Mouse (Mus musculus): Measurements from ENCODE around the gene Atp6v0b. TPM values are rescaled to one million over a fixed set of nuclear protein-coding genes. Genes with fewer than 3 reads are reported as not detected.

Gene Atp6v0b
- polyA plus RNA-seq, 1 experiment, result 102 TPM

- H3K9me3 ChIP-seq (replicated peaks; ENCODE audit: control insufficient read depth, insufficient read depth, low read length, poor library complexity, severe bottlenecking), result no peaks in the 10 kb centered on the region
- H3K27ac ChIP-seq (ENCODE audit: insufficient read depth, low read length), result no peak overlapping the region
- peak overlapping the region; percentile 77 for H3K9ac ChIP-seq (ENCODE audit: low read depth, poor library complexity, severe bottlenecking)
- H3K4me3 ChIP-seq (ENCODE audit: low read depth, low read length), result peak overlapping the region; percentile 74
- peaks cover 2% of the 10 kb centered on the region for H3K4me1 ChIP-seq (ENCODE audit: control insufficient read depth, insufficient read depth, low read length)
- TF ChIP-seq EP300 (IDR thresholded peaks at IDR 0.05; ENCODE audit: insufficient read depth, low read depth, low read length) (no peak), POLR2A (IDR thresholded peaks at IDR 0.05; ENCODE audit: insufficient read depth, low read length) (no peak), CTCF (IDR thresholded peaks at IDR 0.05; ENCODE audit: low read depth, low read length) (no peak)
- H3K27me3 ChIP-seq (ENCODE audit: control insufficient read depth, insufficient read depth, low read length, poor library complexity, severe bottlenecking), result no peaks in the 10 kb centered on the region
- peaks cover 23% of the 10 kb centered on the region for H3K36me3 ChIP-seq (ENCODE audit: control insufficient read depth, insufficient read depth, low read length, poor library complexity, severe bottlenecking)
Observed at GRCm38 (mm10) chr4:117886644-117887043, 489 bp downstream of the Atp6v0b start.

GRCm38 (mm10) chr4:117885994-117886393 lies 1.1 kb downstream of the Atp6v0b start:
- TF ChIP-seq POLR2A (IDR thresholded peaks at IDR 0.05; ENCODE audit: insufficient read depth, low read length) (no peak), EP300 (IDR thresholded peaks at IDR 0.05; ENCODE audit: insufficient read depth, low read depth, low read length) (no peak), CTCF (IDR thresholded peaks at IDR 0.05; ENCODE audit: low read depth, low read length) (no peak)
- no peaks in the 10 kb centered on the region for H3K9me3 ChIP-seq (replicated peaks; ENCODE audit: control insufficient read depth, insufficient read depth, low read length, poor library complexity, severe bottlenecking)
- no peak overlapping the region for H3K27ac ChIP-seq (ENCODE audit: insufficient read depth, low read length)
- H3K4me3 ChIP-seq (ENCODE audit: low read depth, low read length), result peak overlapping the region; percentile 74
- no peaks in the 10 kb centered on the region for H3K27me3 ChIP-seq (ENCODE audit: control insufficient read depth, insufficient read depth, low read length, poor library complexity, severe bottlenecking)
- H3K4me1 ChIP-seq (ENCODE audit: control insufficient read depth, insufficient read depth, low read length), result peaks cover under 1% of the 10 kb centered on the region
- H3K36me3 ChIP-seq (ENCODE audit: control insufficient read depth, insufficient read depth, low read length, poor library complexity, severe bottlenecking), result peaks cover 23% of the 10 kb centered on the region
- H3K9ac ChIP-seq (ENCODE audit: low read depth, poor library complexity, severe bottlenecking), result 0 out of 2 replicates have a peak overlapping the region, but pooled peaks have one; percentile 77

- peaks cover 20% of the 10 kb centered on the region for H3K36me3 ChIP-seq (ENCODE audit: control insufficient read depth, insufficient read depth, low read length, poor library complexity, severe bottlenecking)
- no peak overlapping the region for H3K9ac ChIP-seq (ENCODE audit: low read depth, poor library complexity, severe bottlenecking)
- H3K27ac ChIP-seq (ENCODE audit: insufficient read depth, low read length), result no peak overlapping the region
- TF ChIP-seq EP300 (IDR thresholded peaks at IDR 0.05; ENCODE audit: insufficient read depth, low read depth, low read length), result no peak
- H3K4me3 ChIP-seq (ENCODE audit: low read depth, low read length), result no peak overlapping the region
- H3K27me3 ChIP-seq (ENCODE audit: control insufficient read depth, insufficient read depth, low read length, poor library complexity, severe bottlenecking), result no peaks in the 10 kb centered on the region
- no peaks in the 10 kb centered on the region for H3K9me3 ChIP-seq (replicated peaks; ENCODE audit: control insufficient read depth, insufficient read depth, low read length, poor library complexity, severe bottlenecking)
- H3K4me1 ChIP-seq (ENCODE audit: control insufficient read depth, insufficient read depth, low read length), result no peaks in the 10 kb centered on the region
Observed at GRCm38 (mm10) chr4:117885093-117885492, 2.0 kb downstream of the Atp6v0b start.

GRCm38 (mm10) chr4:117884146-117884545 lies 3.0 kb downstream of the Atp6v0b start:
- Histone ChIP-seq H3K4me3 (ENCODE audit: low read depth, low read length) (no peak overlapping the region), H3K9ac (ENCODE audit: low read depth, poor library complexity, severe bottlenecking) (no peak overlapping the region)

DNA sequence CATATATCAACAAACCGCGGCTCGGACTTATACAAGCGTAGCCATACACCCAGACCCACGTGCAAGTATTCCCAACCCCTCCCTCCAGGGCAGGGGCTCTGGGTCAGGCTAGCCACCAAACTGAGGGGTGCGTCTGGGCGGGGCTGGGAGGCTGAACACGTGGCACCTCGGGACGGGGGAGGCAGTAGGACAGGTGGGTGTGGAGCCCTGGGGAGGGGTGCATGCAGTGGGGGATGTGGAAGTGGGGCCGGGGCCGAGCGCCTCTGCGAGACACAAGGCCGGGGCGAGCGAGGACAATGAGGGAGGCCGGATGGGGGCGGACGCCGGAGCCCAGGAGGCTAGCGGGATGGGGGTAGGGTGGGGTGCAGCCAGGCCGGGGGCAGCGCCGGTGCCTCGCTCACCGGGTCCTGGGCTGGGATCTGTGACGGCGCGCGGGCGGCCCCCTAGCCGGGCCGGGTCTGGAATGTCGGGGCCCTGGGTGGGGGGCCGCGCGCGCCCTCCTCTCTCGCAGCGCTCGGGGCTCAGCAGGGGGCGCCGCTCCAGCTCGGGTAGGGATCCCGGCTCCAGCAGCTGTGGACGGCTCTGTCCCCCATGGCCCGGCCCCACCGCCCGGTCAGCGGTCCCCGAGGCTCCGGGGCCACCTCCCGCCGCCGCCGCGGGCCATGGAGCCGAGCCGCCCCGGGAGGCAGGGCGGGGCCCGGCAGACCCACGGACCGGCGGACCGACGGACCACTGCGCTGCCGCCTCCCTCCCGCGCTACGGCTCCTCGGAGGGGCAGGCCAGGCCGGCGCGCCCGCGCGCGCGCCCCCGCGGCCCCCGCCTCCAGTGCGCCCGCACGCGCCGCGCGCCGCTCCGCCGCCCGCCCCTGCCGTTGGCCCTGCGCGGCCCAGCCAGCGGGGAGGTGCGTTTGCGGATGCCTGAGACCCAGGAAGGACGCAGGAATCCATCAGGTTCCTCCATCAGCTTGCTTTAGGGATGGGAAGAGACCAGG lies 4.1 kb downstream of the Atp6v0b start, which contains the start of gene B4galt2:
B4galt2 (minus strand) TSS at position 787 of the 991 bp plus-strand sequence.
- Histone ChIP-seq H3K9me3 (replicated peaks; ENCODE audit: control insufficient read depth, insufficient read depth, low read length, poor library complexity, severe bottlenecking) (no peaks in the 10 kb centered on the region), H3K4me3 (ENCODE audit: low read depth, low read length) (peak within 1 kb of the TSS; percentile 60), H3K27ac (ENCODE audit: insufficient read depth, low read length) (no peak within 1 kb of the TSS), H3K36me3 (ENCODE audit: control insufficient read depth, insufficient read depth, low read length, poor library complexity, severe bottlenecking) (peaks cover 15% of the 10 kb centered on the region), H3K9ac (ENCODE audit: low read depth, poor library complexity, severe bottlenecking) (peak within 1 kb of the TSS; percentile 84), H3K4me1 (ENCODE audit: control insufficient read depth, insufficient read depth, low read length) (no peaks in the 10 kb centered on the region), H3K27me3 (ENCODE audit: control insufficient read depth, insufficient read depth, low read length, poor library complexity, severe bottlenecking) (no peaks in the 10 kb centered on the region)
- TF ChIP-seq EP300 (IDR thresholded peaks at IDR 0.05; ENCODE audit: insufficient read depth, low read depth, low read length), result no peak
- TF ChIP-seq CTCF (IDR thresholded peaks at IDR 0.05; ENCODE audit: low read depth, low read length), result no peak
- no peak for TF ChIP-seq POLR2A (IDR thresholded peaks at IDR 0.05; ENCODE audit: insufficient read depth, low read length)

More at GRCm38 (mm10) chr4:117884146-117884545, 3.0 kb downstream of the Atp6v0b start:
- Histone ChIP-seq H3K4me1 (ENCODE audit: control insufficient read depth, insufficient read depth, low read length) (no peaks in the 10 kb centered on the region), H3K27me3 (ENCODE audit: control insufficient read depth, insufficient read depth, low read length, poor library complexity, severe bottlenecking) (no peaks in the 10 kb centered on the region), H3K27ac (ENCODE audit: insufficient read depth, low read length) (no peak overlapping the region), H3K9me3 (replicated peaks; ENCODE audit: control insufficient read depth, insufficient read depth, low read length, poor library complexity, severe bottlenecking) (no peaks in the 10 kb centered on the region), H3K36me3 (ENCODE audit: control insufficient read depth, insufficient read depth, low read length, poor library complexity, severe bottlenecking) (peaks cover 15% of the 10 kb centered on the region)
- TF ChIP-seq POLR2A (IDR thresholded peaks at IDR 0.05; ENCODE audit: insufficient read depth, low read length), result no peak
- no peak for TF ChIP-seq CTCF (IDR thresholded peaks at IDR 0.05; ENCODE audit: low read depth, low read length)
- TF ChIP-seq EP300 (IDR thresholded peaks at IDR 0.05; ENCODE audit: insufficient read depth, low read depth, low read length), result no peak

DNA sequence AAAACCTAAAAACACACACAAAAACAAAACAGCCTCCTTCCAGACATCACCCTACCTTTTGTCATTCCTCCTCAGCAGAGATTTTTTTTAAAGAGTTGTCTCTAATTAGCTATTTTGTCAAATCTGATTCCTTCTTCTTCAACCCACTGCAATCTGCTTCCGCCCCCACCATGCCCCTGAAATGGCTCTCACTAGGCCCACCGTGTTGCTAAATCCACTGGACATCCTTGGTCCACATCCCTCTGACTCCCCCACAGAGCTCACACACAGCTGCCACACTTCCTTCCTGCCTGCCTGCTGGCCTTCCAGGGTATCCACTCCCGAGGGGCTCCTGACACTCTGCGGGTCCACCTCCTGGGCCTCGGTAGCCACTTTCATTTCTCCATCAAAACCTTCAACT lies 8.4 kb downstream of the Atp6v0b start:
- TF ChIP-seq CTCF (IDR thresholded peaks at IDR 0.05; ENCODE audit: low read depth, low read length) (no peak), POLR2A (IDR thresholded peaks at IDR 0.05; ENCODE audit: insufficient read depth, low read length) (no peak), EP300 (IDR thresholded peaks at IDR 0.05; ENCODE audit: insufficient read depth, low read depth, low read length) (no peak)
- Histone ChIP-seq H3K36me3 (ENCODE audit: control insufficient read depth, insufficient read depth, low read length, poor library complexity, severe bottlenecking) (no peaks in the 10 kb centered on the region), H3K4me3 (ENCODE audit: low read depth, low read length) (no peak overlapping the region), H3K4me1 (ENCODE audit: control insufficient read depth, insufficient read depth, low read length) (no peaks in the 10 kb centered on the region), H3K9ac (ENCODE audit: low read depth, poor library complexity, severe bottlenecking) (no peak overlapping the region), H3K9me3 (replicated peaks; ENCODE audit: control insufficient read depth, insufficient read depth, low read length, poor library complexity, severe bottlenecking) (no peaks in the 10 kb centered on the region), H3K27ac (ENCODE audit: insufficient read depth, low read length) (no peak overlapping the region), H3K27me3 (ENCODE audit: control insufficient read depth, insufficient read depth, low read length, poor library complexity, severe bottlenecking) (no peaks in the 10 kb centered on the region)
